Mouse (Mus musculus) embryonic facial prominence, embryonic 14.5 days (tissue): Measurements from ENCODE around the gene Zfr2. TPM values are rescaled to one million over a fixed set of nuclear protein-coding genes. Genes with fewer than 3 reads are reported as not detected.
A peak's percentile ranks its signal among the peaks of the same experiment; 100 is the strongest.

Experiments used
- ATAC-seq: fragments of 200-750 bp; cut with Nextera tagmentation; 2 replicates; pipeline ENCODE4 v1.8.0; 2017; ENCODE audit warnings: low read depth, moderate number of reproducible peaks, moderate TSS enrichment
- DNase-seq: peaks from one replicate; pipeline ENCODE4 v3.0.0-alpha.2; 2015; ENCODE audit warnings: low spot score
- H3K27ac ChIP-seq: fragments of 300-500 bp; sonication (generic); replicated peaks from 2 replicates; pipeline ENCODE4 v1.5.1; 2014; ENCODE audit warnings: low read depth, mild to moderate bottlenecking, low read length, moderate library complexity
- H3K27me3 ChIP-seq: fragments of 300-500 bp; sonication (generic); replicated peaks from 2 replicates; pipeline ENCODE4 v1.6.1; 2014; ENCODE audit warnings: low read length; ENCODE audit not compliant: control insufficient read depth, insufficient read depth
- H3K36me3 ChIP-seq: fragments of 300-500 bp; sonication (generic); 2 replicates; pipeline ENCODE4 v1.6.1; 2014; ENCODE audit warnings: low read length, mixed read lengths; ENCODE audit not compliant: control insufficient read depth, insufficient read depth
- H3K4me1 ChIP-seq: fragments of 300-500 bp; sonication (generic); 2 replicates; pipeline ENCODE4 v1.6.1; 2014; ENCODE audit warnings: antibody characterized with exemption, low read length; ENCODE audit not compliant: control insufficient read depth, insufficient read depth
- H3K4me2 ChIP-seq: fragments of 300-500 bp; sonication (generic); 2 replicates; pipeline ENCODE4 v1.6.1; 2014; ENCODE audit warnings: low read depth, mild to moderate bottlenecking, low read length, moderate library complexity, mixed read lengths
- H3K4me3 ChIP-seq: fragments of 300-500 bp; sonication (generic); 2 replicates; pipeline ENCODE4 v1.5.1; 2014; ENCODE audit warnings: low read depth, mild to moderate bottlenecking, low read length
- H3K9ac ChIP-seq: fragments of 300-500 bp; sonication (generic); 2 replicates; pipeline ENCODE4 v1.6.1; 2014; ENCODE audit warnings: low read depth, mild to moderate bottlenecking, low read length, moderate library complexity, mixed read lengths
- H3K9me3 ChIP-seq: fragments of 300-500 bp; sonication (generic); 2 replicates; pipeline ENCODE4 v1.6.1; 2016; ENCODE audit warnings: low read length; ENCODE audit not compliant: control insufficient read depth
- WGBS: fragments of 180-500 bp; shearing (Covaris S2); extraction: QIAGEN DNeasy Blood & Tissue Kit; methylation state at CpG from one replicate; pipeline ENCODE4 v1.1.7; 2014; 5-methylcytosine and 5-hydroxymethylcytosine counted together
- polyA plus RNA-seq: library from polyadenylated mRNA; unstranded; fragments of >200 nt; fragmentation: Nextera tagmentation; extraction: Ambion mirVana; gene quantifications from 2 replicates; pipeline ENCODE4 v1.2.1, GENCODE M21; 2014

Zfr2 gene
- polyA plus RNA-seq, 1 experiment from 2014 or later: 6.5 TPM

- no peak overlapping the region for H3K27ac ChIP-seq
- no peaks in the 10 kb centered on the region for H3K4me1 ChIP-seq
- H3K4me2 ChIP-seq: peak overlapping the region; percentile 64
- H3K9me3 ChIP-seq: no peaks in the 10 kb centered on the region
- peak overlapping the region; percentile 40 for H3K4me3 ChIP-seq
- ATAC-seq (peak; percentile 31), DNase-seq (peak; percentile 66)
- peaks cover 29% of the 10 kb centered on the region for H3K27me3 ChIP-seq
- no peak overlapping the region for H3K9ac ChIP-seq
- H3K36me3 ChIP-seq: no peaks in the 10 kb centered on the region
- WGBS: 4% methylated on average over 11 of the region's 17 CpGs
These were observed 51.8 kb downstream of the Zfr2 start for GRCm38 (mm10) chr10:81284719-81285118.

GRCm38 (mm10) chr10:81285694-81286450 is 52.9 kb downstream of the Zfr2 start:
- peak; percentile 93 for DNase-seq
- Histone ChIP-seq H3K9ac (peak overlapping the region; percentile 62), H3K4me3 (peak overlapping the region; percentile 40), H3K4me1 (no peaks in the 10 kb centered on the region), H3K36me3 (no peaks in the 10 kb centered on the region), H3K4me2 (peak overlapping the region; percentile 64), H3K27me3 (peaks cover 40% of the 10 kb centered on the region), H3K27ac (no peak overlapping the region), H3K9me3 (no peaks in the 10 kb centered on the region)
- ATAC-seq: peak; percentile 79
- under 1% methylated on average over 44 of the region's 54 CpGs for WGBS

GRCm38 (mm10) chr10:81286586-81286985 is 53.6 kb downstream of the Zfr2 start:
- DNase-seq (no peak), ATAC-seq (no peak)
- Histone ChIP-seq H3K27ac (no peak overlapping the region), H3K4me2 (no peak overlapping the region), H3K9me3 (no peaks in the 10 kb centered on the region), H3K36me3 (no peaks in the 10 kb centered on the region), H3K4me3 (no peak overlapping the region), H3K9ac (no peak overlapping the region), H3K4me1 (no peaks in the 10 kb centered on the region), H3K27me3 (peaks cover 47% of the 10 kb centered on the region)
- 37% methylated on average over 6 of the region's 6 CpGs for WGBS

- Histone ChIP-seq H3K36me3 (no peaks in the 10 kb centered on the region), H3K9me3 (no peaks in the 10 kb centered on the region), H3K27me3 (peaks cover 50% of the 10 kb centered on the region), H3K4me3 (no peak overlapping the region), H3K27ac (no peak overlapping the region), H3K4me1 (no peaks in the 10 kb centered on the region), H3K9ac (no peak overlapping the region), H3K4me2 (no peak overlapping the region)
- WGBS: 62% methylated on average over 8 of the region's 8 CpGs
- DNase-seq (no peak), ATAC-seq (no peak)
These were observed 54.7 kb downstream of the Zfr2 start for GRCm38 (mm10) chr10:81287513-81288157.

- Histone ChIP-seq H3K27ac (no peak overlapping the region), H3K9me3 (no peaks in the 10 kb centered on the region), H3K4me2 (no peak overlapping the region), H3K4me3 (no peak overlapping the region), H3K27me3 (peaks cover 45% of the 10 kb centered on the region), H3K36me3 (no peaks in the 10 kb centered on the region), H3K4me1 (peaks cover under 1% of the 10 kb centered on the region; the same call in 1 of the 2 replicates), H3K9ac (no peak overlapping the region)
- WGBS: 31% methylated on average over 6 of the region's 6 CpGs
- ATAC-seq (no peak), DNase-seq (no peak)
These were observed 55.6 kb downstream of the Zfr2 start for GRCm38 (mm10) chr10:81288601-81289000.

- Histone ChIP-seq H3K27ac (no peak overlapping the region), H3K9me3 (no peaks in the 10 kb centered on the region), H3K4me2 (peak overlapping the region; percentile 23; the same call in 1 of the 2 replicates), H3K27me3 (peaks cover 38% of the 10 kb centered on the region), H3K4me3 (no peak overlapping the region), H3K4me1 (peaks cover 7% of the 10 kb centered on the region), H3K9ac (no peak overlapping the region), H3K36me3 (no peaks in the 10 kb centered on the region)
- DNase-seq (peak; percentile 76), ATAC-seq (no peak)
- WGBS: 2% methylated on average over 7 of the region's 7 CpGs
These were observed 56.3 kb downstream of the Zfr2 start for GRCm38 (mm10) chr10:81289278-81289677.

GRCm38 (mm10) chr10:81289811-81290210 is 56.9 kb downstream of the Zfr2 start:
- H3K27ac ChIP-seq: no peak overlapping the region
- H3K4me3 ChIP-seq: no peak overlapping the region
- peaks cover 33% of the 10 kb centered on the region for H3K27me3 ChIP-seq
- no peak for DNase-seq
- H3K36me3 ChIP-seq: no peaks in the 10 kb centered on the region
- no peak for ATAC-seq
- no peak overlapping the region for H3K9ac ChIP-seq
- 0 out of 2 replicates have a peak overlapping the region, but pooled peaks have one; percentile 23 for H3K4me2 ChIP-seq
- H3K9me3 ChIP-seq: no peaks in the 10 kb centered on the region
- WGBS: 53% methylated on average over 14 of the region's 14 CpGs
- H3K4me1 ChIP-seq: peaks cover 12% of the 10 kb centered on the region

GRCm38 (mm10) chr10:81290698-81291460 is 57.9 kb downstream of the Zfr2 start:
- DNase-seq (peak; percentile 52), ATAC-seq (no peak)
- 0 out of 2 replicates have a peak overlapping the region, but pooled peaks have one; percentile 7 for H3K4me3 ChIP-seq
- H3K9me3 ChIP-seq: no peaks in the 10 kb centered on the region
- peak overlapping the region; percentile 31 for H3K4me2 ChIP-seq
- H3K27ac ChIP-seq: no peak overlapping the region
- 8% methylated on average over 21 of the region's 24 CpGs for WGBS
- peak overlapping the region; percentile 31; the same call in 1 of the 2 replicates for H3K9ac ChIP-seq
- peaks cover 24% of the 10 kb centered on the region for H3K27me3 ChIP-seq
- H3K4me1 ChIP-seq: peaks cover 12% of the 10 kb centered on the region
- H3K36me3 ChIP-seq: 0 out of 2 replicates have a peak, but pooled peaks cover 8% of the 10 kb centered on the region
